Mouse (Mus musculus): ENCODE results near the gene Lrmda.

Gene Lrmda

DNA sequence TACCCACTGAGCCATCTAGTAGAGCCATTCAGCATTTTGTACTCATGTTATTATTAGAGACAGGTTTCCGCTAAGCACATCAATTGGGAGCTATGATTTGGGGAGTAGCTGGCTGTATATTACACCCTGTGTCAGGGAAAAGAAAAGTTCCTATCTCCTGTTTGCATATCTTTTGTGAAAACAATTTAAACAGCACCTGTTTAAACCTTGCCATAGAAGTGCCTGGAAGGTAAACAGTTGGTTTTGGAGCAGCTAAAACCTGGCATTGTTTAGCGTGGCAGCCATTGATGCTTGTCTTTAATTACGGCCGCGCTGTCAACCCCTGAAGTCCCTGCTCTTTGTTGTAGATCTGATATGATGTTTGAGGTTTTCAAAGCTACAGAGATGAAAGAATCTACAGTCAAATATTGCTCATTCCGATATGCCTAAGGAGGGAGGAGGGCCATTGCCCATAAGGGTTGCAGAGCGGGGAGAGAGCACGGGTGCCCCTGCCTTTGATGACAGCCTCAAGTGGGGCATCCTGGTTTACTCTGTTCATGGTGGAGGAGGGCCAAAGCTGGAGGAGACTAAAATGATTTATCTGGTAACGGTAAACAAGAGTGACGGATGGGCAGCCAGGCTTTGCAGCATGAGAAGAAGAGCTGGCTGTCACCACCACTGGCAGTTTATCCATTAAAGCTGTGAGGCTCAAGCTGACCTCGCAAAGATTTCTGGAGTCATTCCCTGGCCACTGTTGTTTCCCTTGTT is 306.9 kb downstream of the Lrmda start:
- DNase-seq (ENCODE audit: low read depth, low spot score): no peak

DNA sequence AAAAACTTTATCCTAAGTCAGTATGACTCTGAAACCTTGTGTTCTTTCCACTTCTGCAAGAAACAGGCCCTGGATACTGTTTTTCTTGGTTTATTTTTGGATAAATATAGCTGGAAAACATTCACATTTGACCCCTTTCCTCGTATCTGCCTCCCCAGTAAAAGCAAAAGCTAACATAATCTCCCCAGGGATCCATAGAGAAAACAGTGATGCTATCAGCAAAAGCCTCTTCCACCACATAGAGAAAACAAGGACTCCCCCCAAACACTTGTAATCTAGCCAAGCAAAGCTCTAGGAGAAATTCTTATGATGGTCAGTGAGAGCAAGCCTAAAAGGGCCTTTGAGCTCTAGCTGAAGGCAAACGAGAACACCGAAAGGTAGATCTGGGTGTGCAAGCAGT is 309.7 kb downstream of the Lrmda start:
- no peak for DNase-seq (ENCODE audit: low read depth, low spot score)

DNA sequence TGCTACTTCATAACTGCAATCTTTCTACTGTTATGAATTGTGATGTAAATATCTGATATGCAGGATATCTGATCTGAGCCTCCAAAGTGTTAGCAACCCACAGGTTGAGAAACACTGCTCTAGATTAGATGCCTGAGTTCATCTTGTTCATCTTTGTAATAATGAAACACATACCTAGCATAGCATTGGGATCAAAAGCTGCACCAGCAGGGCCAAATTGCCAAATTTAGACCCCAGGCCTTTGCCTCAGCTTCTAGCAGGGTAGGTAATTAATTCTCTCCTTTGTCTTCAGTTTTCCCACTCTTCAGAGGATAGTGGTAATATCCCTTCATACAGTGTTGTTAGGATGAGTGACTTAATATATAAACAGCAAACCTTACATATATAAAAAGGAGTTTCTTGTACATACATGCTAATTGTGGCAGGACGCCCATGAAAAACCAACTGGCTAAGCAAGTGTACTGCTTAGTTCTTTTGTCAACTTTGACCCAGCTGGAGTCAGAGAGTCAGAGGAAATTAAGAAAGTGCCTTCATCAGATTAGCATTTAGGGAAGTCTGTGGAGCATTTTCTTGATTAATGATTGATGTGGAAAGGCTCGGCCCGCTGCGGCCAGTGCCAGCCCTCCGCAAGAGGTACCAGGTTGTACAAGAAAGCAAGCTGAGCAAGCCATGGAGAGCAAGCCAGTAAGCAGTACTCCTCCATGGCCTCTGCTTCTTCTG is 315.7 kb downstream of the Lrmda start:
- no peak for DNase-seq (ENCODE audit: low read depth, low spot score)

DNA sequence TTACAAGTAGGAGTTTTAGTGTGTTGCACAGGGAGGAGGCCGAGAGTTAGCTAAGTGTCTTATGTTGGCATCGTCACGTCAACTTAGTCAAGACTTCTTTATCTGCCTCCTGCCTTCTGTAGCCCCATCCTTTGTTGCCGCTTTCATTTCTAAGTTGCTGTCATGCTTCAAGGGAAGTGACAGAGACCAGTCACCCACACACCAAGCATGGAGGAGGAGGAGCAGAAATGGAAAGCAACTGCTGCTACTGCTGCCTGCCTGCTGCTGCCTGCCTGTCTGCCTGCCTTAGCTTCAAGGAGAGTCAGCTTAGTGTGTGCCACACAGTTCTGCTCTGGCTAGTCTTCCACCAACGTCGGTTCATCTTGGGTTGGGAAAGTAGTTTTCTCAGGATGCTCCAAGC is 319.7 kb downstream of the Lrmda start:
- DNase-seq (ENCODE audit: low read depth, low spot score): no peak

DNA sequence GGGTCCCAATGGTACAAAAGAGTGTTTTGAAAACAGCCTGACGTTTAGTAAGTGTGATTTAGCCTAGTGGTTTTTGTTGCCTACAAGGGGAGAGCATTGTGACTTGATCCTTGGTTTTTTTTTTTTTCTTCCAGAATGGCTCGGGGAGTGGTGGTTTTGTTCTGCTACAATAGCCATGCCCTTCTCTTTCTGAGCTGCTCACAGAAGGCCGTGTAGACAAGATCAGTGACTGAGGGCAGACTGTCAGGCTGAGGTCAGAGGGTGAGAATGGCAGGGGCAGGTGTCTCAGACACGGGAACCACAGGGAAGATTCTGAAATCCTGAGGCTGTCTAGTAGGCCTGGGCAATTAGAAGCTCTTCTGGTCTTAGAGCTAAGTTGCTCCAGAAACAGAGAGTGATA is 323.8 kb downstream of the Lrmda start:
- DNase-seq (ENCODE audit: low read depth, low spot score): no peak

DNA sequence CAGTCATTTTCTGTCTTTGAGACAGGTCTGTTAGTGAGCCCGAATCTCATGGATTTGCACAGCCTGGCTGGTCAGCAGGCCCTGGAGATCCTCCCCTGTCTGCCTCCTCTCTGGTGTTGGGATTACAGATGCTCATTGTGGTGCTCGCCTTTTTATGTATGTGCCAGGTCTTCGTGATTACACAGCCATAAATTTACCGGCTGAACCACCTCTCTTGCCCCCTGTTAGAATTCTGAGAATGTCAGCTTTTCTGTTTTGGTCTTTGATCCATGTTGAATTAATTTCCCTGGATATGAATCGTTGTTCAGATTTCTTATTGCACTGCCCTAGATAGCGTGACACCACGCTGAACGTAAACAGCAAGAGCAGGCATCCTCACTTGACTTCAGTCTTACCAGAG is 325.7 kb downstream of the Lrmda start:
- DNase-seq (ENCODE audit: low read depth, low spot score): no peak

DNA sequence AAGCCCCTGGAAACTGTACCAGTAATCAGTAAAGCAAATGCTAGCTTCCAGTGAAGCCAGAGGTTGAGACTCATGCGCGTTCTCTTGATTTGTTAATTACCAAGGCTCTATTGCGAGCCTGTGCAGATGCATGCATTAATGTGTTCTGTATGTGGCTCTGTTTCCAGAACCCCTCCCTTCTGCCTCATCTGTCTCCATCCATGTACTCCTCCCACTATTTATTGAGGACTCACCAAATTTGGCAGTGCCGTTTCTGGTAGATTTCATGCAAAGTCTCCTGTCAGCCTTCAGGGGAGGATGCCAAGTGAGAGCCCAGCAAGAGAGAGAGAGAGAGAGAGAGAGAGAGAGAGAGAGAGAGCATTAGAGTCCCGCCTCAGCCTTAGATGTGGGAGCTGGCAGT is 334.1 kb downstream of the Lrmda start:
- no peak for DNase-seq (ENCODE audit: low read depth, low spot score)

DNA sequence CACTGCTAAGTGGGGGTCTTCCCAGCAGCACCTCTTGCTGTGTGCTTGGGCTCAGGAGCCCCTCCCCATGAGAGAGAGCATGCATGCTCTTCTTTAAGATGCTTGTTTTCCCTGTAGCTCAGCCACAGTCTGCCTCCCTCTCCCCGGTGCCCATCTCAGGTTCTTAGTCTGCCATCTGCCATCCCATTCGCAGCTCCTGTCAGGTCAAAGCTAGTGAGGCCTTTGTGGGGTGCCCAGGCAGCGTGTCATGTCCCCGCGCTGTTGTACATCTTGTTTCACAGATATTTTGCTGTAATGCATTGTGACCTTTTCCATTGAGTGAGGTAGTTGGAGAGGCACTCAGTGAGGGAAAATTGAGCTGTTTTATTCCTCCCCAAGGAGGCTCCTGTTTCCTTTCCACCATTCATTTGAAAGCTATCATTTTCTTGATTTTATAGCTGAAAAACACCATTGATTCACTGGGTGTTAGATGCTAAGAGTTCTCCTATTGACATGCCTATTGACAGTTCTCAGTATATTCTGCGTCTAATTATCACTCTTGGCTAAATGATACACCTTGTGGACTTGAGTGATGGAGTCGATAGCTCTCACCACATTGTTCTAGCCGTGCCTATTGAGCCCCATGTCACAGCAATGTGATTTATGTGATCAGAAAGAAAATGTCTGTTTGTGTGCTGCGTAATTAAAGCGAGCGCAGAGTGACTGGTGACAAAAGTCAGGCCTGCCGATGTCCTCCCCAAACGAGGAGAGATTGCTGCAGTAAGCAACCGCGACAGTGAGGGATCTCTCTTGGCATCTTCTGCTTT is 335.5 kb downstream of the Lrmda start:
- no peak for DNase-seq (ENCODE audit: low read depth, low spot score)

DNA sequence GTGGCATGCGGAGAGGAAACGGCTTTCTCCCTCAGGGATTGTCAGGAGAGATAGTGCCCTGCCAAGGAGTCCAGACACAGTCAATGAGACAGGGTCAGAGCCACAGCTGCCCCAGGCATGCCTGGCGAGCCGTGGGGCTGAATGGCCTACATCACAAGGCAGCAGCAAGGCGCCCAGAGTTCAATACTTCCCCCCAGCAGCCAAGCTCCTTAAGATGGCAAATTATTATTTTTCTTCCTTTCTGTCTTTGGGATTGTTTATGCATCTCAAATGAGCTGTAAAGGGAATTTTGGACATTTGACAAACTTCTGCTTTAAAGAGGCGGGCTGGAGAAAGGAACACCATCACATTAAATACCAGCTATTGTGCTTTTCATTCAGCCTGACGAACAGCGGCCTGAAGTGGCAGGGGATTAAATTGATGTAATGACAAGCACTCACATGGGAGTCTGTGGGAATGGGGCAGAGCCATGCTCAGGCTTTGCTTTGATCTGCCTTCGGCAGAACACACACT is 338.5 kb downstream of the Lrmda start:
- no peak for DNase-seq (ENCODE audit: low read depth, low spot score)

DNA sequence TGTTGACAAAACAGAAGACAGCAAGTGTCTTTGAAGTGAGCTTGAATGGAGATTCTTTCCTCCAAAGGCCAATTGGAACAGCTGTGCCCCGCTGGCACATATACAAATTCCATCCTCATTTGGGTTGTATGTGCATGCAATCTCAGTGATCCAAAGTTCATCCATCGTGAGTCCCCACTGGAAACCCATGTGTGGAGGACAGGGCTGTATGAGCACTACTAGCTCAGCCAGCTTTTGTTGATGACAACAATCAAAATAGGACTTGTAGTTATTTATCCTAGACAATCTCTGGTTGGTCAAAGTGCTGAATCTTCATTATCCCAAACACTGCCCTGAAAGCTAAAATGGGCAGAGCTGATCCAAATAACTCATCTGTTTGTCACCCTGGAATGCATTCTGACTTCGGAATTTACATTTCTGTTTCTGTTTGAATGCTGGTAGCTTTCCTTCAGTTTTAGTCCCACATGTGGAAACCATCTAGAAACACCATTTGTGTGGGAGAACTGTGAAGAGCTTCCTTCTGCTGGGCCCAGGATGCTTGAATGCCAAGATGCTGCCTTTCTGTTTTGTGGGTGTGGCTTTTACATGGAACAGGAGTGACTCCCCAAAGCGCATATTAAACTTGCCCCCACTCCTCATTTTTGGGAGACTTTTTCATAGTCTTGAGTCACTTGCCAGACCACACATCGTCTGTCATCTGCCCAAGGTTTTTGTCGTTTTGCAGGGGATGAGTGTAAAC is 344.7 kb downstream of the Lrmda start:
- no peak for DNase-seq (ENCODE audit: low read depth, low spot score)

DNA sequence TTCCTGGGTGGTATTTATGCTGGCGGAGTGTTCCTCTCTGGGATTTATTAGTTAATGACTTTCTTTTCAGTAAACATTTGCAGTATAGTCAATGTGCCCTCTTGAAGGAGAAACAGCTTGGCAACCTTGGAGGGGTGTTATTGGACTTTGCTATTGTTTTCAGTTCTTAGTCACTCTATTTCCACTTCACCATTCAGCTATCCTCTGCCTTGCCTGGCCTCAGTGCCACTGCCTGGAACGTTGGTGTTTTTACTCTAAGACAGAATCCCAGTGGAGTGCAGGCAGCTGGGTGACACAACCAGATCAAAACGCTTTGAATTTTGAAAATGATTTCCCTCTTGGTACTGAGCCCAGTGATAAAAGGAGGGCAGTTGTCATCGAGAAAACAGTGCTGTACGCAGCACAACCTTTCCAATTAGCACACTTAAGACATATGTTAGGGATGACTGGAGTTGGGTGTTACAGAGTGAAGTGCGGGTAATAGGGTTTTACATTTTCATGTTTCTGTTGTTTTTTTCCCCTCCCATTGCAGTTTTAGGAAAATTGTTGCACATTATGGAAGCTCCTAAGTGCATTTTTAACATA is 345.4 kb downstream of the Lrmda start:
- no peak for DNase-seq (ENCODE audit: low read depth, low spot score)

DNA sequence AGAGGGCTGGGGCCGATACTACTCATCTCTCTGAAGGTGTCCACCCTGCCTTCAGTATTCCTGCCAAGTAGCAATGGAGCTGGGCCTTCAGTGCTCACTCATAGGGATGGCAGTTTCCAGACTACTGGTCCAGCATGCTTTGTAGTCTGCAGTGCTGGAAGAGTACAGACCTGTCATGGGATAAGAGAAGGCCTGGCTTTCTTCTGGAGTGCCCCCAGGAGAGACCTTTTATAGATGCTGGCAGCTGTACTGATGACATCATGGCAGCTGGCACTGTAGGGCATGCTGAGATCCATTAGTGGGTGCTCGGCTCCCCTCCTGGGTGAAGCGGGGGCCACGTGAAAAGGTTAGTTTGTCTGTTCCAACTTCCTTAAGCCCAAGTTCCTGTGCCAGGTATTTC is 348.1 kb downstream of the Lrmda start:
- DNase-seq (ENCODE audit: low read depth, low spot score): no peak

DNA sequence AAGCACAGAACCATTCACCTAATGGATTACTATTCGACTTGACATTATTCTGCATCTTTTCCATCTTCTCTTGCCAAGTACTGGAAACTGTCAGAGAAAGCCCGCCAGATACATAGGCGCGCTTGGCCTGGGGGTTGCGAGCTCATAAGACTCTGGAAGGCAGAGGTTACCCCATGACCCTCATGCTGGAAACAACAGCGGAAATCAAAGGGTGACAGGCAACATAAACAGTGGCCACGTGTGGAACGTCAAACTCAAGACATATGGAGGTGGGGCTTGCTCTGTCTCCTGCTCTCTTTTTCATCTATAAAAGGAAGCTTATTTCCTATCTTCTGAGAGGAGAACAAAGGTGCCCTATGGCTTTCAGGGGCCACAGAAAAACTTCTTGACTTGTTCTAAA is 351.6 kb downstream of the Lrmda start:
- no peak for DNase-seq (ENCODE audit: low read depth, low spot score)

DNA sequence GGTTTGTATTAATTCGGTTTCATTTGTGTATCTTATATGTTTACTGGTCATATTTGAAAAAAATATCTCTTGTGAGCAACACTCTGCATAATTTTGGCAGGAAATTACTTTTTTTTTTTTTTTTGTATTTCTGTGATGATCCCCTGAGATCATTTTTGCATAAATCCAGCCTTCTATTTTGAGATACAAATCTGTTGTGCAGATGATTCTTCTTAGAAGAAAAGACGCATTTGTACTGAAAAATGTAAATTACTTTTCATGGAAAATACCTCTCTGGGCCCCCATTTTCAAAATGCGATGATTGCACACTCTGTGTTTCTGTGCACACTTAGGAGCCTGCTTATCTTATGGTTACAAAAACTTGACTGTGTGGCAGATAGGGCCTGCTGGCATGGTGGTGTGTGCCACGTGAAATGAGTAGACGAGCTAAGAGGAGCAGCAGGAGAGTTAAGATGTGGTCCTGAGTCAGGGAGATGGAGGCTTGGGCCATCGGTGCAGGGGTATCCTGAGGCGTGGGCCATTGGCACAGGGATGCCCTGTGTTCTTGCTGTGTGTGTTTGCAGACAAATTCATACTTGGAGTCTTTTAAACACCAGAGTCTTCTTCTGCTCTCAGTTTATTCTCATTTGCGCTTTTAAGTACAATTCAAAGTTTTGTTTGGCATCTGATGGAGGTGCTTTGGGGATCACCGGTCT is 353.3 kb downstream of the Lrmda start:
- no peak for DNase-seq (ENCODE audit: low read depth, low spot score)

DNA sequence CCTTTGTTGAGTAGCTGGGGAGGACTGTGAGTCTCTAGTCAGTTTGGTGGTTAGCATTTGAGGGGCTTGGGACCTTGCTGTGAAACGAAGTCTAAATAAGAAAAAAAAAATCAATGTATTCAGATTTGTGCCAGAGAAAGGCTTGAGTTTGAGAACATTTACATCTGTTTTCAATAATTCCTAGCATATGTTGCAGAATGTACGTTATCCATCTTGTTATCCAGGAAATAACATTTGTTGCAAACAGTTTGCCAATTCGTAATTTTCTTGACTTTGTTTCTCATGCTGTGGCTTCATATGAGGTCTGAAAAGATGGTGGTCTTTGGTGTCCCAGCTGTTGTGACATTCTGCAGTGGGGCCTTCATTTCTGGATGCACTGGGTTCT is 353.8 kb downstream of the Lrmda start:
- DNase-seq (ENCODE audit: low read depth, low spot score): no peak

DNA sequence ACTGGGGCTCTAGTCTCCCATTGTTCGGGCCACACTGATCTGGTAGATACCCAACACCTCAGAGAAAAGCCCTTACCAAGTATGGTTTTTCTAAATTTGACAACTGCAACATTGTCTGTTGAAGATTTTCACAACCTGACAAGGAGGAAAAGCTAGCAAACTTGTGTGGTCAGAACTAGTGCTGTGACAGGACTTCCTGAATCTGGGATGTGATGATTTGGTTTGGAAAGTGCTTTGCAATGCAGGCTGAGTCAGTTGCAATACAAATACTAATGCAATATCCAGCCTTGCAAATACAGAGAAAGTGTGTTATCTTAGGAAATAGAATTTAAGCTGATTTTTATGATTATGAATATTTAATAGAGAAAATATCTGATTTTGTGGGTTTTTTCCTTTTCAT is 357.6 kb downstream of the Lrmda start:
- DNase-seq (ENCODE audit: low read depth, low spot score): no peak

DNA sequence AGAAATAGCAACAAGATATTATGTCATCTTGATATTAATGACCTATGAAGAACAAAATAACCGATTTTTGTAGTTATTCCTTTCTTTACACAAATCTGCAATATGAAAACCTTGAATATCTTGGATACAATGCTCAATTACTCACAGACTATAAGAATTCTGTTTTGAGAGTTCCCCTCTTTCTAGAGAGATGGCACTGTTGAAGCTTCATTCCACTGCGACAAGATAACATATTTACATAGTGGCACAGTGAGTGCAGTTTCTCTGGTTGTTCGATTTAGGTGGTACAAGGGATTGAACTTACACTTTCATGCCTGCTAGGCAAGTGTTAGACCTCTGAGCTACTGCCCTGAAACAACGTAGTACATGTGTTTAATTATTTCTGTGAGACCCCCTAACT is 362.6 kb downstream of the Lrmda start:
- DNase-seq (ENCODE audit: low read depth, low spot score): no peak

DNA sequence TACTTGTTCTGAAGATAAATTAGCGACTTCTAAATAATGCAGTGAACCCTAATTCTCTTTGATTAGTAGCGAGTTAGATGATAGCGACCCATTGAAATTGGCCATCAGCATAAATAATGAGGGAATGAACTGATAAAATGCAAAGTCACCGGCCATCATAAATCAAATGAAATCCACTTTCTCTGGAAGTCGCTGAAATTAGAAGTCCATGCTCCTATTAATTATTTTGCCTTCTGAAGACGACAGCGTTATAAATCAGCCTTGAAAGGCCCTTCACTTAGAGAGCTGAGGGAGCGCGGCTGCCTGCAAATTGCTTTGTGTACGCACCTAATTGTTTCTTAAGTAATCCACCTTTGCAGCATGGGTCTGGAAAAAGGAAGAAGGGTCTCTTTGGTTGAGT is 374.1 kb downstream of the Lrmda start:
- no peak for DNase-seq (ENCODE audit: low read depth, low spot score)

DNA sequence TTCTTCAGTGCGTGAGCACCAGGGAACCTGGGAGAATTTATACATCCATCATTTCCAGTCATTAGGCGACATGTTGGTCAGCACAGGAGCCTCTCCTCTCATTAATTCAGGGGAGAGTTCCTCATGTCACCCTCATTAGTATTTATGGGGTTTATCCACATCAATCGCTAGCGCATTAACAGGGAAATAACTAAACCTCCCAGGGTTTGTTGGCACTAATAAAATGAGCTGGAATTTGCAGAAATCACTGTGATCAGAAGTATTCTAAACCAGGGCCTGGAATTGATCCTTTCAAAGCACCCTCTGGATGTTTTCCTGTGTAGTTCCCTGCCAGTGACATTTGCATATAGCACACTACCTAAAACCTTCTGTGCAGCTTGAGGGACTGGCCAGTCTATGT is 382.9 kb downstream of the Lrmda start:
- DNase-seq (ENCODE audit: low read depth, low spot score): no peak

DNA sequence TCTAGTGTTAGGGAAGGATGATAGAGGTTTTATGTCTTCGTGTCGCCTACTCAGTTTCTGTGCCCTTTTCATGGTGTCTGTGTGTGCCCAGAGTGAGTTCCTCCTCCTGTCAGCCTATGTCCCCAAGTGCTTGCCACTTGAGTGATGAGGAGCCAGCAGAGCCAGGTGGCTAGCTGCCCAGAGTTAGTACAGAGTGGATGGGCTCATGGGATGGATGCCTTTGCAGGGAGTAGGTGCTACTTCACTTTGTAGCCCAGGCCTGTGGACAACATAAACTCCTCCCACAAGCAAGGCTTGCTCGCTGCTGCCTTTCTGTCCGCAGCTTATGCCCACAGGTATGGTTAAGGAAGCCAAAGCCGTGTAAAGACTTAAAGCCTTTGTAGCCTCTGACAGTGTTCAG is 387.1 kb downstream of the Lrmda start:
- DNase-seq (ENCODE audit: low read depth, low spot score): no peak

DNA sequence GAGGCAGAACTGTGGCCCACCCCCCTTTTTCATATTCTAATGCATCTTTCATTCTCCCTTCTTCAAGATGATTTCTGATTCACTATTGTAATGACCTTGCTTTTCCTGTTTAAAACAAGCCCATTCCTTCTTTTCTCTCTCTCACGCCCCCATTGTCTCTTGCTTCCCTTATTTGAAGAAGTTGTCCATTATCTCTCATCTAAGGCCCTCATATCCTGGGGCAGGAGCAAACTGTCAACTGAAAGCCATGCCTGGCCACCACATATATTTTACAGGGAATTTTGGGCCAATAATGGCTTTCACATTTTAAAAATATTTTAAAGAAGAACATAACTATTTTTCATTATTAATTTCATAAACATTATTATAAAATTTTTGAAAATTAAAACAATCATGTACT is 391.3 kb downstream of the Lrmda start:
- no peak for DNase-seq (ENCODE audit: low read depth, low spot score)
